ENCODE assay signal across 8 mouse cellular contexts in the genomic region with DNA sequence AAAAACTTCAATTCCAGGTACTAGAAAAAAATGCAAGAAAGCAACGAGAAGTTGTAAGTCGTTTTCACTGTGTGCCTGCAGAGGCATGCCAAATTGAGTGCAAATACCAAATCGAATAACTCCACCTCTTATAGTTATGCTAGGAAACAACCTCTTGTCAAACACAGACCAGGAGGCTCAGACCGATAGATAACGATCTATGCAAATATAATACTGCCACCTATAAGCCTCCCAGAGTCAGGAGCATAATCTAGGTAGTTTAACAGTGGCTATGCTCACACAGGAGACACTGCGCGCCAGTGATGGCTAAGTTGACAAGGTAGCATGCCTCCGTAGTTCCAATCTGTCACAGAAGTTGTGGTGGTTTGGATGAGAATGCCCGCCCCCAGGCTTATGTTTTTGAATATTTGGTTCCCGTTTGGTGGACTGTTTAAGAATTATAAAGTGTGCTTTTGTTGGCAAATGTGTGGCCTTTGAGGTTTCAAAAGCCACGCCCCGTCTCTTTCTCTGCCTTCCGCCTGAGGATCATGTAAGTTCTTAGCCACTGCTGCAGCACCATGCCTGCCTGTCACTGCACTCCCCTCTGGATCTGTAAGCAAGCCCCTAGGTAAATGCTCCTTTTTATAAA. TPM values are rescaled to one million over a fixed set of nuclear protein-coding genes. Genes with fewer than 3 reads are reported as not detected.
A peak's percentile ranks its signal among the peaks of the same experiment; 100 is the strongest.
DNase-seq lines count a peak whose midpoint lies in the region; ATAC-seq and TF ChIP-seq lines count a peak whose summit lies in the region.

No protein-coding gene starts in this region.

- 44% methylated on average over 13 of the region's 13 CpGs for WGBS in heart, embryonic 11.5 days (ENCODE audit: insufficient replicate concordance)
- 1% methylated on average over 13 of the region's 13 CpGs for WGBS in bone marrow, adult 2 months
- WGBS in intestine, embryonic 15.5 days = 39% methylated on average over 13 of the region's 13 CpGs

- no peak overlapping the region for H3K27ac ChIP-seq in heart, embryonic 11.5 days (ENCODE audit: low read depth, low read length)
- no peak overlapping the region for H3K27ac ChIP-seq in bone marrow, adult 2 months (ENCODE audit: control insufficient read depth, insufficient read depth, low read depth, low read length, poor library complexity)
- H3K27ac ChIP-seq in intestine, embryonic 15.5 days = no peak overlapping the region; the same call in 1 of the 2 replicates

- H3K4me1 ChIP-seq in heart, embryonic 11.5 days (ENCODE audit: control insufficient read depth, insufficient read depth, low read length) = peaks cover 6% of the 10 kb centered on the region; the same call in 1 of the 2 replicates
- H3K4me1 ChIP-seq in bone marrow, adult 2 months (ENCODE audit: control insufficient read depth, insufficient read depth, low read length) = no peaks in the 10 kb centered on the region
- H3K4me1 ChIP-seq in intestine, embryonic 15.5 days (replicated peaks) = peaks cover 8% of the 10 kb centered on the region; the same call in 1 of the 2 replicates

- H3K4me3 ChIP-seq in heart, embryonic 11.5 days (ENCODE audit: low read depth, low read length) = no peak overlapping the region
- H3K4me3 ChIP-seq in bone marrow, adult 2 months (replicated peaks; ENCODE audit: control insufficient read depth, low read depth, low read length) = peak overlapping the region; percentile 43
- no peak overlapping the region for H3K4me3 ChIP-seq in intestine, embryonic 15.5 days (replicated peaks)

- ATAC-seq in heart, embryonic 11.5 days (replicated peaks; ENCODE audit: insufficient number of reproducible peaks, low FRiP score, low TSS enrichment) = no peak
- no peak for ATAC-seq in intestine, embryonic 15.5 days

- intact Hi-C loops in heart, postnatal 25 days (cut with DNase I) = no loop called here

- H3K36me3 ChIP-seq in heart, embryonic 11.5 days (ENCODE audit: control insufficient read depth, insufficient read depth, low read length) = peaks cover 7% of the 10 kb centered on the region; the same call in 1 of the 2 replicates
- H3K36me3 ChIP-seq in intestine, embryonic 15.5 days = no peaks in the 10 kb centered on the region

- no peaks in the 10 kb centered on the region for H3K9me3 ChIP-seq in heart, embryonic 11.5 days (replicated peaks; ENCODE audit: control insufficient read depth, low read length)
- H3K9me3 ChIP-seq in intestine, embryonic 15.5 days = no peaks in the 10 kb centered on the region

- no peak for TF ChIP-seq POLR2A in bone marrow, adult 2 months (IDR thresholded peaks at IDR 0.05; ENCODE audit: borderline replicate concordance, control insufficient read depth, low read depth, low read length)

- H3K4me2 ChIP-seq in heart, embryonic 11.5 days = peak overlapping the region; percentile 72
- peak overlapping the region; percentile 67 for H3K4me2 ChIP-seq in intestine, embryonic 15.5 days (replicated peaks)

- H3K9ac ChIP-seq in heart, embryonic 11.5 days (ENCODE audit: low read depth, low read length) = no peak overlapping the region
- H3K9ac ChIP-seq in intestine, embryonic 15.5 days = no peak overlapping the region

- no peak for TF ChIP-seq CTCF in bone marrow, adult 2 months (IDR thresholded peaks at IDR 0.05; ENCODE audit: control insufficient read depth, insufficient read depth, low read length)

- H3K27me3 ChIP-seq in heart, embryonic 11.5 days (ENCODE audit: control insufficient read depth, insufficient read depth, low read length) = no peaks in the 10 kb centered on the region
- no peaks in the 10 kb centered on the region for H3K27me3 ChIP-seq in intestine, embryonic 15.5 days (replicated peaks)

- DNase-seq in heart, postnatal 25 days (ENCODE audit: low spot score) = no peak
- DNase-seq in naive thymus-derived CD4-positive, alpha-beta T cell, adult 2 months (ENCODE audit: low read depth) = peak; percentile 63
- no peak for DNase-seq in testis, postnatal 14 days (ENCODE audit: low spot score)
- DNase-seq in cerebellum, adult 11 months = no peak
- DNase-seq in c-Kit-positive CD71-positive TER-119-positive erythroid progenitor cells, embryonic 14.5 days (ENCODE audit: low spot score) = no peak

RNA-seq across cellular contexts. Expression of gene Accs, which starts 0.7 kb away (rescaled TPM):
- 6.6 and 7.7 TPM in 2 replicates for polyA plus RNA-seq in heart, embryonic 11.5 days (2014; fragmentation: Nextera tagmentation; extraction: Ambion mirVana)
- 1 to 10 TPM; 3.9 to 5.4 TPM for total RNA-seq in heart, postnatal 25 days (2021)
- 5.9 and 6.3 TPM in 2 replicates for polyA plus RNA-seq in bone marrow, adult 2 months (2011; ENCODE audit: insufficient read depth, insufficient read length, low replicate concordance, missing spikeins)
- 5.4 and 6.8 TPM in 2 replicates for polyA plus RNA-seq in intestine, embryonic 15.5 days (2015; fragmentation: Nextera tagmentation; extraction: Ambion mirVana)

RNA-seq across cellular contexts. Expression of gene Accsl, which starts 18.5 kb away (rescaled TPM):
- polyA plus RNA-seq in heart, embryonic 11.5 days (2014; fragmentation: Nextera tagmentation; extraction: Ambion mirVana) = not detected in 2 replicates
- not detected for total RNA-seq in heart, postnatal 25 days (2021)
- 3.2 TPM in 1 of 2 replicates, not detected in the other for polyA plus RNA-seq in bone marrow, adult 2 months (2011; ENCODE audit: insufficient read depth, insufficient read length, low replicate concordance, missing spikeins)
- polyA plus RNA-seq in intestine, embryonic 15.5 days (2015; fragmentation: Nextera tagmentation; extraction: Ambion mirVana) = not detected in 2 replicates

RNA-seq across cellular contexts. Expression of gene Ext2, which starts 28.1 kb away (rescaled TPM):
- polyA plus RNA-seq in heart, embryonic 11.5 days (2014; fragmentation: Nextera tagmentation; extraction: Ambion mirVana) = 60.3 and 75.6 TPM in 2 replicates
- 10 to 100 TPM; 41.7 to 44.4 TPM for total RNA-seq in heart, postnatal 25 days (2021)
- polyA plus RNA-seq in bone marrow, adult 2 months (2011; ENCODE audit: insufficient read depth, insufficient read length, low replicate concordance, missing spikeins) = 6.5 and 10.8 TPM in 2 replicates
- polyA plus RNA-seq in intestine, embryonic 15.5 days (2015; fragmentation: Nextera tagmentation; extraction: Ambion mirVana) = 92.9 and 93.6 TPM in 2 replicates
